Mouse (Mus musculus) midbrain, embryonic 14.5 days (tissue): ENCODE measurements around the gene Fxyd5. TPM values are rescaled to one million over a fixed set of nuclear protein-coding genes. Genes with fewer than 3 reads are reported as not detected.

Experiments
- ATAC-seq: fragments of 200-750 bp; cut with Nextera tagmentation; 2 replicates; pipeline ENCODE4 v1.8.0; 2017; ENCODE audit warnings: moderate number of reproducible peaks, moderate library complexity; ENCODE audit not compliant: low FRiP score, low TSS enrichment
- DNase-seq: peaks from one replicate; pipeline ENCODE4 v3.0.0-alpha.2; 2015
- H3K27ac ChIP-seq: fragments of 300-500 bp; sonication (generic); replicated peaks from 2 replicates; pipeline ENCODE4 v1.5.1; 2014; ENCODE audit warnings: mild to moderate bottlenecking, low read depth, low read length, moderate library complexity
- H3K27me3 ChIP-seq: fragments of 300-500 bp; sonication (generic); 2 replicates; pipeline ENCODE4 v1.6.1; 2014; ENCODE audit warnings: low read length, control low read depth, mixed read lengths; ENCODE audit not compliant: control insufficient read depth, insufficient read depth
- H3K36me3 ChIP-seq: fragments of 300-500 bp; sonication (generic); 2 replicates; pipeline ENCODE4 v1.6.1; 2014; ENCODE audit warnings: low read length, control low read depth; ENCODE audit not compliant: control insufficient read depth, insufficient read depth
- H3K4me1 ChIP-seq: fragments of 300-500 bp; sonication (generic); 2 replicates; pipeline ENCODE4 v1.6.1; 2014; ENCODE audit warnings: mild to moderate bottlenecking, antibody characterized with exemption, low read length, control low read depth; ENCODE audit not compliant: control insufficient read depth, insufficient read depth
- H3K4me2 ChIP-seq: fragments of 300-500 bp; sonication (generic); 2 replicates; pipeline ENCODE4 v1.6.1; 2014; ENCODE audit warnings: mild to moderate bottlenecking, low read length, moderate library complexity
- H3K4me3 ChIP-seq: fragments of 300-500 bp; sonication (generic); replicated peaks from 2 replicates; pipeline ENCODE4 v1.5.1; 2014; ENCODE audit warnings: low read depth, low read length
- H3K9ac ChIP-seq: fragments of 300-500 bp; sonication (generic); replicated peaks from 2 replicates; pipeline ENCODE4 v1.6.1; 2014; ENCODE audit warnings: mild to moderate bottlenecking, low read length, moderate library complexity
- H3K9me3 ChIP-seq: fragments of 300-500 bp; sonication (generic); 2 replicates; pipeline ENCODE4 v1.6.1; 2016; ENCODE audit warnings: low read length, control low read depth, mixed read lengths; ENCODE audit not compliant: control insufficient read depth
- WGBS: fragments of 180-500 bp; shearing (Covaris S2); extraction: QIAGEN DNeasy Blood & Tissue Kit; methylation state at CpG from one replicate; pipeline ENCODE4 v1.1.7; 2014; 5-methylcytosine and 5-hydroxymethylcytosine counted together
- polyA plus RNA-seq: library from polyadenylated mRNA; unstranded; fragments of >200 nt; fragmentation: Nextera tagmentation; extraction: Ambion mirVana; gene quantifications from 2 replicates; pipeline ENCODE4 v1.2.1, GENCODE M21; 2014

The Fxyd5 gene
- polyA plus RNA-seq, 1 experiment from 2014 or later: 10.8 TPM

GRCm38 (mm10) chr7:31081106-31081505, 38.8 kb upstream of the Fxyd5 start:
- H3K4me3 ChIP-seq: no peak overlapping the region
- DNase-seq (no peak), ATAC-seq (no peak)
- H3K36me3 ChIP-seq: no peaks in the 10 kb centered on the region
- no peaks in the 10 kb centered on the region for H3K4me1 ChIP-seq
- H3K27ac ChIP-seq: no peak overlapping the region
- H3K9me3 ChIP-seq: no peaks in the 10 kb centered on the region
- no peaks in the 10 kb centered on the region for H3K27me3 ChIP-seq
- 35% methylated on average over 1 of the region's 1 CpGs for WGBS
- H3K9ac ChIP-seq: no peak overlapping the region
- H3K4me2 ChIP-seq: no peak overlapping the region

GRCm38 (mm10) chr7:31080611-31081010, 38.3 kb upstream of the Fxyd5 start:
- Histone ChIP-seq H3K4me1 (no peaks in the 10 kb centered on the region), H3K4me3 (no peak overlapping the region), H3K27ac (no peak overlapping the region), H3K9me3 (no peaks in the 10 kb centered on the region), H3K36me3 (no peaks in the 10 kb centered on the region), H3K27me3 (no peaks in the 10 kb centered on the region), H3K4me2 (no peak overlapping the region), H3K9ac (no peak overlapping the region)
- ATAC-seq (no peak), DNase-seq (no peak)
- 28% methylated on average over 3 of the region's 3 CpGs for WGBS

- WGBS: 90% methylated on average over 8 of the region's 8 CpGs
- Histone ChIP-seq H3K4me3 (no peak overlapping the region), H3K27ac (no peak overlapping the region), H3K4me2 (no peak overlapping the region), H3K36me3 (no peaks in the 10 kb centered on the region), H3K4me1 (no peaks in the 10 kb centered on the region), H3K9me3 (no peaks in the 10 kb centered on the region), H3K27me3 (no peaks in the 10 kb centered on the region), H3K9ac (no peak overlapping the region)
- no peak for ATAC-seq
- no peak for DNase-seq
These were observed 37.4 kb upstream of the Fxyd5 start for GRCm38 (mm10) chr7:31079670-31080069.

GRCm38 (mm10) chr7:31077885-31078445, 35.7 kb upstream of the Fxyd5 start:
- no peak overlapping the region for H3K27ac ChIP-seq
- WGBS: 55% methylated on average over 5 of the region's 5 CpGs
- DNase-seq (peak; percentile 83), ATAC-seq (no peak)
- H3K9ac ChIP-seq: no peak overlapping the region
- H3K9me3 ChIP-seq: no peaks in the 10 kb centered on the region
- H3K4me2 ChIP-seq: no peak overlapping the region
- no peaks in the 10 kb centered on the region for H3K27me3 ChIP-seq
- H3K4me1 ChIP-seq: no peaks in the 10 kb centered on the region
- H3K36me3 ChIP-seq: no peaks in the 10 kb centered on the region
- no peak overlapping the region for H3K4me3 ChIP-seq

GRCm38 (mm10) chr7:31077470-31077869, 35.2 kb upstream of the Fxyd5 start:
- WGBS: 65% methylated on average over 6 of the region's 6 CpGs

GRCm38 (mm10) chr7:31076492-31076891, 34.2 kb upstream of the Fxyd5 start, which contains the start of gene Fxyd3:
Gene Fxyd3 (minus strand): TSS chr7:31076704.
- Histone ChIP-seq H3K9me3 (no peaks in the 10 kb centered on the region), H3K4me1 (no peaks in the 10 kb centered on the region), H3K36me3 (no peaks in the 10 kb centered on the region), H3K9ac (no peak within 1 kb of the TSS), H3K27me3 (no peaks in the 10 kb centered on the region), H3K27ac (no peak within 1 kb of the TSS), H3K4me3 (no peak within 1 kb of the TSS), H3K4me2 (no peak within 1 kb of the TSS)
- DNase-seq: no peak
- no peak for ATAC-seq
- WGBS: 66% methylated on average over 5 of the region's 5 CpGs

More at GRCm38 (mm10) chr7:31077470-31077869, 35.2 kb upstream of the Fxyd5 start:
- DNase-seq: no peak
- Histone ChIP-seq H3K27ac (no peak overlapping the region), H3K4me1 (no peaks in the 10 kb centered on the region), H3K27me3 (no peaks in the 10 kb centered on the region), H3K4me3 (no peak overlapping the region), H3K36me3 (no peaks in the 10 kb centered on the region), H3K4me2 (no peak overlapping the region), H3K9me3 (no peaks in the 10 kb centered on the region), H3K9ac (no peak overlapping the region)
- no peak for ATAC-seq

- Histone ChIP-seq H3K27me3 (no peaks in the 10 kb centered on the region), H3K36me3 (no peaks in the 10 kb centered on the region), H3K9ac (no peak overlapping the region), H3K4me2 (no peak overlapping the region), H3K27ac (no peak overlapping the region), H3K4me3 (no peak overlapping the region), H3K9me3 (no peaks in the 10 kb centered on the region), H3K4me1 (no peaks in the 10 kb centered on the region)
- ATAC-seq (no peak), DNase-seq (no peak)
- 68% methylated on average over 5 of the region's 5 CpGs for WGBS
These were observed 32.4 kb upstream of the Fxyd5 start for GRCm38 (mm10) chr7:31074713-31075069.

GRCm38 (mm10) chr7:31074061-31074712, 31.9 kb upstream of the Fxyd5 start:
- Histone ChIP-seq H3K27me3 (no peaks in the 10 kb centered on the region), H3K36me3 (no peaks in the 10 kb centered on the region), H3K9me3 (no peaks in the 10 kb centered on the region), H3K4me1 (no peaks in the 10 kb centered on the region), H3K27ac (no peak overlapping the region), H3K4me2 (no peak overlapping the region), H3K4me3 (no peak overlapping the region), H3K9ac (no peak overlapping the region)
- DNase-seq: no peak
- WGBS: 65% methylated on average over 7 of the region's 7 CpGs
- ATAC-seq: no peak

GRCm38 (mm10) chr7:31073546-31073945, 31.3 kb upstream of the Fxyd5 start:
- Histone ChIP-seq H3K36me3 (no peaks in the 10 kb centered on the region), H3K4me2 (no peak overlapping the region), H3K4me3 (no peak overlapping the region), H3K27me3 (no peaks in the 10 kb centered on the region), H3K9ac (no peak overlapping the region), H3K9me3 (no peaks in the 10 kb centered on the region), H3K27ac (no peak overlapping the region), H3K4me1 (no peaks in the 10 kb centered on the region)
- ATAC-seq (no peak), DNase-seq (no peak)
